Mouse (Mus musculus) lung, postnatal 36 days (tissue): Measurements from ENCODE around the gene Mrc2.

ENCODE experiments used
- DNase-seq: peaks from one replicate; pipeline ENCODE4 v3.0.0; 2022; ENCODE audit warnings: mixed read lengths

Gene Mrc2

DNA sequence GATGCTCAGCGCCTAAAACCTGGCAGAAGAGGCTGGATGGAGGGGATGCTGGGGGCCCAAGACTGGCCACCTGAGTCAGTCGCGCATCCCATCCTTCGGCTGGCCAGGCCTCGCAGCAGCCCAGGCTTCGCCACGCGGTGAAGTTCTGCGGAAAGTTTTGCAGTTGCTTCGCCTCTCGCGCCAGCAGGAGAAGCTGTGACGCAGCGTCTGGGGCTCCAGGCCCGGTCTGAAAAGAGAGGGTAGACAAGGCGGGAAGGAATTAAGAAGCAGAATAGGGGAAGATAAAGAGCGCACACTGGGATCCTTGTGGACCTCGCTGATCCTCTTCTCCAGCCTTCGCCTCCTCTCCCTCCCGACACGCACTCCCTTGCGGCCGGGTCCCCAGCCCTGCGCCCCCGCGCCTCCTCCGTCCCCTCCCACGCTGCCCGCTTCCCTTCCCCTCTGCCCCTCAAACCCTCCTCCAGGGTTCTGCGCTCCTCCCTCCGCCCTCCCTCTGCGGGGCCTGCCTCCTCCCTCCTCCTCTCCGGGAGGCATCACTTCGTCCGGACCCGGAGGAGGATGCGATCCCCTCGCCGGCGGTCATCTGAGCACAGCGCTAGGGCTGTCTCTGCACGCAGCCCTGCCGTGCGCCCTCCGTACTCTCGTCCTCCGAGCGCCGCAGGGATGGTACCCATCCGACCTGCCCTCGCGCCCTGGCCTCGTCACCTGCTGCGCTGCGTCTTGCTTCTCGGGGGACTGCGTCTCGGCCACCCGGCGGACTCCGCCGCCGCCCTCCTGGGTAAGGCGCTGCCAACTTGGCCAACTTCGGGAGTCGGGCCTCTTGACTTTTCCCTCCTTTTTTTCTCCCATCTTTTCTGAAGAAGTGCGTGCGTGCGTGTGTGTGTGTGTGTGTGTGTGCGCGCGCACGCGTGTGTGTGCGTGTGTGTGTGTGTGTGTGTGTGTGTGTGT, at the start of gene Mrc2:
Mrc2 (plus strand) TSS at position 520 of the 948 bp plus-strand sequence.
- peak; percentile 61 for DNase-seq

DNA sequence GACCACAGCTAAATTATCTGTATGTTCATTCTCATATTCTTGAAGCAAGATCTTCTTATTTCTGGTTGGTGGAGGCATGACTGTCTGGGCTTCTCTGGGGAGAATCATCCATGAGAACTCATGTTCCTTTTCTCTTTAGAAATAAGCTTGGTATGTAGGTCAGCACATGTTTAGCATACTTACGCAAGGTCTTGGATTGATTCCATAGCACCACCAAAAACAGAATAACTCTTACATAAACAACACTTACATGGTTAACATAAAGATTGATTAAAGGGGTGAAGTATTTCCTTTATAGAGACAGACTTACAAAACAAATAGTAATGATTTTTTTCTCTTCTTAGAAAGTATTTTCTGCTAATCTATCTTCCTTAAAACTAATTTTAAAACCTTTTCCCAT, 46.1 kb upstream of the Mrc2 start:
- DNase-seq: peak; percentile 20

DNA sequence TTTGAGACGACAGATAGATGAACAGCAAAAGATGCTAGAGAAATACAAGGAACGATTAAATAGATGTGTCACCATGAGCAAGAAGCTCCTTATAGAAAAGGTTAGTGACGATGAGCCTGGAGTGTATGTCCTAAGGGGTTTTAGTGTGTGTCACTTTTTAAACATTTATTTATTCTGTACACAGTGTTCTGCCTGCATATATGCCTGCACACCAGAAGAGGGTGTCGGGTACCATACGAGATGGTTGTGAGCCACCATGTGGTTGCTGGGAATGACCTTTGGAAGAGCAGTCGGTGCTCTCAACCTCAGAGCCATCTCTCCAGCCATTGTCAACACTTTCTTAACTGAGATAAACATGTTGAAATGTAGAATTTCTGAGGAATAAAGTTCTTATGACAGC, 45.7 kb upstream of the Mrc2 start:
- no peak for DNase-seq

DNA sequence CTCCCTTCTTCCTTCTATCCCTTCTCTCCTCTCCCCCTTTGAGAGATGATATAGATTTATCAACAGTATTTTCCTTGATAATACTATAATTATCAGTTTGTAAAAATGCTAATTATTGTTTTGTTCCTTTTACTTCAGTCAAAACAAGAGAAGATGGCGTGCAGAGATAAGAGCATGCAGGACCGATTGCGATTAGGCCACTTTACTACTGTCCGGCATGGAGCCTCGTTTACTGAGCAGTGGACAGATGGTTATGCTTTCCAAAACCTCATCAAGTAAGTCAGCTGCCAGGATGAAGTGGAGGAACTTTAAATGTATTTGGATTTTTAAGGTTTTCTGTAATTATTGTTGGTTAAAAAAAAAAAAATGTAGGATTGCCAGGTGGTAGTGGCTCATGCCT, 45.1 kb upstream of the Mrc2 start:
- DNase-seq: peak; percentile 18

DNA sequence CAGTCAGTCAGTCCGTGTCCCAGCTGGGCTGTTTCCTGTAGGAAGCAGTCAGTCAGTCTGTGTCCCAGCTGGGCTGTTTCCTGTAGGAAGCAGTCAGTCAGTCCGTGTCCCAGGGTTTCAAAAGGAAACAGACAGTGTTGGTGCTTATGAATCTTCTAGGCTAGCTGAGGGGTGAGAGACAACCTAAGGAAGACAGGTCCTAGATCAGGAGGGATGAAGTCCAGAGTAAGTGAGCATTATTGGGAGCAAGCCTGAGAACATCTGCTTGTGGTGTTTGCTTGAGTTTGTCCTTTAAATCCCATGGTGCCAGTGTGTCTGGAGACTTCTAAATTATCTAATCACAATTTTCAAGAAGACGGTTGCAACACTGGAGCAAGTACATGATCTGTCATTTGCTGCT, 32.7 kb upstream of the Mrc2 start:
- DNase-seq: no peak

DNA sequence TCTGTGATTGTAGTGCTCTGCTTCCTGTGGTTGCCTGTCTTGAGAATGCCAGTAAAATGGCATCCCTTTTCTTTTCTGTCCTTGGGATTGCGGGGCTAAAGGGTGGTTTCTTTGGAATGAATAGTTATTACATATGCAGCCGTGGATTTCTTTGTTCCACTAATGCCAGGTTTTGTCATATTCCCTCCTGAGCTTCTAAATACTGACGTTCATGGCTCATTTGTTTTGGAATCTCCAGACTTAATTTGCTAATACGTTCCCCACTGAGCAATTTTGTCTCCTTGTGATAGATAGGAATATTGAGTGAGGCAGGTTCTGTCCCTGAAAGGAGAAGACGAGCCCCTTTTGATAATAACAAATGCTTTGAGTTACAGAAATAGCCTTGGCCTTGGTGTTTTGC, 31.3 kb upstream of the Mrc2 start:
- no peak for DNase-seq

DNA sequence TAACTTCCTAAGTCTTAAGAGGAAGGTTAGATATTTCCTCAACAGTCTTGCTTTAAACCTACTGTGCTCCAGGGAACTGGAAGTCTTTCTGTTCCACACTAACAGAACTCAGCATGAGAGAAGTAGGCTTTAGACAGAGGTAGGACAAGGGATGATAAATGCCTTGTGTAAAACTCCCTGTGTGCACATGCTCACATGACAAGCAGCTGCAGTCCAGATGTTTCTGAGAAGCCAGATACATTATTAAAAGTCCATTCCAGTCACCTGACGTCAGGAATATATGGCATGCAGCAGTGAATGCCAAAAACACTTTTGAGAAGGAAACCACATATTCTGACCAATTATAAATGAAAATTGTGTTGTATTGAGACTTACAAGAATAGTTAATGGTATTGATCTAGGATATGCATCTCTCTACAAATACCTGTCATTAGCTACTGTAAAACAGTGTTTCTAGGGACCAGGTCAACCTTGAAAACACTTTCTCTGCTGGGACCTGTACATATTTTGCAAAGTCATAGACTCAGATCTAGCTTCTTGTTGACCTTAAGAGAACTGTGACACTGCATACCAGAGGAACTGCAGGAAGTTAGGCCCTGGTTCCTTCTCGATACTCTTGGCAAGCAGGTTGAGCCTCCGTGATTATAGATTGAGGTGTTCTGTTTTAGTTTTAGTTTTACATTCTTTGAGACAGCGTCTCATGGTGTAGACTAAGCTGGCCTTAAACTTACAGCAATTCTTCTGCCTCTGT, 30.7 kb upstream of the Mrc2 start:
- DNase-seq: no peak

DNA sequence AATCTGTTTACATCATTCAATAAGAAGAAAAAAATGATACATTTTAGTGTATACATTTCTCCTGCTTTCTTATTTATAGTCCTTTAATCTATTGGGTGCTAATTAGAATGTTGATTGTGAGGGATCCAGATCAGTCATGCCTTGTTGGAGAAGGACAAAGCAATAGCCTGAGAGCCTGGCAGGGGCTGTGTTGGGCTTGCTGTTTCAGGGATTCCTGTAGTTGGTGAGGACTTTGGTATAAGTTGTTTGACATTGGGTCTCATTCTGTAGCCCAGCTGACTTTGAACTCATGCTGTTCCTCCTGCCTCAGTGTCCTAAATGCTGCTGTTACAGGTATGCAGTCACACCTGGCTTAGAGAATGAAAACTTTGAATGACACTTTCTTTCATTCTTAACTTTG, 27.9 kb upstream of the Mrc2 start:
- DNase-seq: no peak

DNA sequence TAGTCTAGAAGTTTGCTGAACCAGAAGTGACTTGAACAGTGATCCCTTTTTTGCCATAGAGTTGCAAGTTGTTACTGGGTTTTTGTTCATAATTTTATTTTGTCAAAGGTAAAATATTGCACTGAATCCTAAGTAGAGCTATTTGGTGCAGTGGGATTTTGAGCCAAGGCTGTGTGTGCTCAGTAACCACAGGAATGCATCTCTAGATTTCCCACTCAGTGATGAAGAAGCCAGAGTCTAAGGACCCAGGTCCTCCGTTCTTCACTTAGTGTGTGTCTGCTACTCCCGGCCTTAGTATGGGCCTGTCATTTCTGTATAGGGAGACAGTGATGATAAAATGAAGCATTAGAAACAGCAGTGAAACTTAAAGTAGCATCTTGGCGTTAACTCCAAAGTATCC, 27.5 kb upstream of the Mrc2 start:
- peak; percentile 46 for DNase-seq

DNA sequence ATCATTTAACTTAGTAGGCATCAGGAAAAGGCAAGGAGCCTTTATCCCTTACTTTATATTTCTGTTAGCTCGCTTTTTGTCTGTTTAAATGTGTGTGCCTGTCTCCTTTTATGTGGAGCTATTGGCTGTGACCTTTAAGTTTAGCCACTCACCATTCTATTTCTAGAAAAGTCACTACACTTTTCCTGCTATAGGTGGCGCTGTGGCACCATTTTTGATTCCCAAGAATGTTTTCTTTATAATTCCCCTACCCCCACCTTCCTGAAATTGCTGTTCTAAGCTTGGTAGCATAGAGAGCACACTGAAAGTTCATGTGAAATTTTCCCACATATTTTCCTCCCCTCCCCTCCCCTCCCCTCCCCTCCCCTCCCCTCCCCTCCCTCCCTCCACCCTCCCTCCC, 22.3 kb upstream of the Mrc2 start:
- DNase-seq: peak; percentile 83

DNA sequence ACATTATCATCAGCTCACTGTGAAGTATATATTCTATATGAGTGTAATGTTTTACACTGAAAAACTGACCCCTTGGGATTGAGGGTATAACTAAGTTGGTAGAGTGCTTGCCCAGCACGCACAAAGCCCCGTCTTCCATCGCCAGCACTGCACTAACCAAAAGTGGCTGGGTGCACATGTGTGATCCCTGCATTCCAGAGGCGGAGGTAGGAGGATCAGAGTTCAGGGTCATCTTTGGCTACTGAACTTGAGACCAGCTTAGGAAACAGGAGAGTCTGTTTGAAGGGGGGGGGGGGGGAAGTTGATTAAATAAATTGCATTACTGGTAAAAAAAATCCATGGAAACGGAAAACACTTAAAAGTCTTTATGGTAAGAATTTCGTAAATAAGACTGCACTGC, 12.0 kb upstream of the Mrc2 start:
- DNase-seq: no peak

DNA sequence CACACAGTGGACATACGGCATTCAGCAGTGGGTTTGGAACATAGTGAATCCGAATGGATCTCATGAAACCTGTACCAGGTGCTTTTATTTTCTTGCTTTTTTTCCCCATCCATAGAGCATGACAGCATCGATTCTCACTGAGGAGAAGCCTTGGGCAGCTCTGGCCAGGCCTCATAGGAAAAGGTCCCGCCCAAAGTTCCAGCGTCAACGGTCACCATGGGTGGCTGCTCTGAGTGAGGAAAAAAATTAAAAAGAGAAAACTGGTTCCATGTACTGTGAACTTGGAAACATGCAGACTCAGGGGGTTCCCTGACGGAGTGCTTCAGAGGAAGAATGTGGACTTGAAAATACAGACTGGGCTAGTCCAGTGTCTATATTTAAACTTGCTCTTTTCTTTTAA, 11.2 kb upstream of the Mrc2 start:
- DNase-seq: no peak

DNA sequence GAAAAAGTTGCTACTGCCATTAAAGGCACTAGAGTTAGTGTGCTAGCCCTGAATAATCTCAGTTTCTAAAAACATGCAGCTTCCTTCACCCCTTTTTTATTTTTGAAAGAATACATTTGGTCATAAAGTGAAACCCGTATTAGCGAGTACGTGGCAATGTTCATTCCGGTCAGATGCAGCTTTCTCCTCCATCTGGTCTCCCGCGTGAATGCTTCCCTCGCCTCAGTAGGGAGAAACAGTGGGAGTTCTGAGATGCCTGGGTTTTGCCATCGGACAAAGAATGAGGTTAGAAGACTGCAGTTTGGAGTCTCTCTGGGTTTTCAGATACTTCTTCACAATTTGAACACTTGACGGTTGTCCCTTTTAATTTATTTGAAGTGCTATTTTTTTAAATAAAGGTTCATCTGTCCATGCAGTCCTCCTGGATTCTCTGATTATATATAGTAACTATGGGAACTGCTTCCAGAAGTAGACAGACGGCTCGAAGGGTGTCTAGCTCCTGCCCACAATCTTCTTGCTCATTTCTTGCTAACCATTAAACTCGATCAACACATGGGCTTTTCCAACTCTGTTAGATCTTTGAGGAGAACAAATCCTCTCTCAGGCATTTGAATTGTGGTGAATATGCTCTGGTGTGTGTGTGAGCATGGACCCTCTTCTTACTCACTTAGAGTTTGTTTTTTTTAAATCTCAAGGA, 10.5 kb upstream of the Mrc2 start:
- DNase-seq: no peak

DNA sequence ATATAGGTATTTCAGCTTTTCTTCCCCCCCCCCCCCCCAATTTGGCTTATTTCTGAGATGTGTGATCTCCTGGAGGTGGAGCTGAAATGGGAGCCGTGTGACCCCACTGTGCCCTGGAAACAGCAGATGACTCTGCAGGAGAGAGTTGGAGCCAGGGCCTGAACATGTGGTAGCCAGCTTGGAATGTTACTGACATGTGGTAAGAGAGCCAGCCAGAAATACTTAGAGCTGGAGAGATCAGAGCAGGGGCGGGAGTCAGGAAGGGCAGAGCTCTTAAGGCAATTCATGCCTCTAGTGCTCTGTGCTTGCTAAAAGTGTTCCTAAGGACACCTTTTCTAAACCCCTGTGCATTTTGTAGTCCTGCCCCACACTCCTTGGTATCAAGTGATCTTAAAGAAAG, 10.0 kb upstream of the Mrc2 start:
- DNase-seq: peak; percentile 77

DNA sequence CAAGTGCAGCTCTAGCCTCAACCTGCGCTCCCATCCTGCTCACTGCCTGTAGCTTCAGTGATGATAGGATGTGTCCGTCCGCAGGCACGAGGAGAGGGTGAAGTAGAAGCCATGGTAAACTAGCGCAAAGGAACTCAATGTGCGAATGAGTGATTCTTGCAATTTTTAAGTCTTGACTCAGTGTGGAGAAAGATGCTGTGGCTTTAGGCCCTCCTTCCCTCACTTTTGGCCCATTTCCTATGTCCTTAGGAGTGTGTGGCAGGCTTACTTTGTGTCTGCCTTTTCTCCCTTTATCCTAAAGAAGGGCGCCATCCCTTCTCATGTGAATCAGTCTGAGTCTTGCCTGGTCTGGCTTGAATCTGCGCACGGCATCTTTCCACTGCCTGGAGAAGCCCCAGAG, 9.4 kb upstream of the Mrc2 start:
- no peak for DNase-seq

DNA sequence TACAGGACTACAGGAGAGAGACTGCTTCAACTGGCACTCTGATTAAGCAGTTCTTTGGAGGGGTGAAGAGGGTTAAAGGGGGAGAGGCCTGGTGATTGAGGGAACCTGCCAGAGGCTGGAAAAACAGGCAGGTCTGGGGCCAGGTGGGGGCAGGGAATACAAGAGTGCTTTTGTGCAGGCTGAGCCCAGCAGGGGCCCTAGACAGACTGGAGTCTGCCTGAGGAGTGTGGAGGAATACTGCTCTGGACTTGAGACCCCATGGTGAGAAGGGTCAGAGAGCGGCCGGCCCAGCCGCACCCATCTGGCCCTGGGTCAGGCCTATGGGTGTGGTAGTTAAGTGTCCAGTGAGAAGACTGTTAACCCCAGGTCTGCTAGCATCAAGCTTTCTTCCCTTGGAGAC, 6.7 kb upstream of the Mrc2 start:
- peak; percentile 42 for DNase-seq

DNA sequence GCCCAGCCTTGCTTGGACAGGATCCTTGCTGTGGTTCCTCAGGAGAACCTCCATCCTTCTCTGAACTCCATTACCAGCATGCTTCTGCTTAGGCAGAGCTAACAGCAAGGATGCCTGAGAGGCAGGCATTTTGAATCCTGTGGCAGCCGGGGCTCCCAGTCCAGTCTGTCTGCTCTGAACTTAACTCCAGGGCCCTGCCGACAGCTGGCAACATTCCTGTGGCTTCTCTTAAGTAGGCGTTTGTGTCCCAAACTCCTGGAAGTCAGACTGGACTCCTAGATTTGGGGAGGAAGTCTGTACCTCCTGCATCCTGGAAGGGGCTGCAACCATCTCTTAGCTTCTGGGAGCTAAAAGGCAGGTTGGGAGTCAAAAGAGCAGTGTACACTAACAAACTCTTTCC, 3.0 kb upstream of the Mrc2 start:
- DNase-seq: peak; percentile 34

DNA sequence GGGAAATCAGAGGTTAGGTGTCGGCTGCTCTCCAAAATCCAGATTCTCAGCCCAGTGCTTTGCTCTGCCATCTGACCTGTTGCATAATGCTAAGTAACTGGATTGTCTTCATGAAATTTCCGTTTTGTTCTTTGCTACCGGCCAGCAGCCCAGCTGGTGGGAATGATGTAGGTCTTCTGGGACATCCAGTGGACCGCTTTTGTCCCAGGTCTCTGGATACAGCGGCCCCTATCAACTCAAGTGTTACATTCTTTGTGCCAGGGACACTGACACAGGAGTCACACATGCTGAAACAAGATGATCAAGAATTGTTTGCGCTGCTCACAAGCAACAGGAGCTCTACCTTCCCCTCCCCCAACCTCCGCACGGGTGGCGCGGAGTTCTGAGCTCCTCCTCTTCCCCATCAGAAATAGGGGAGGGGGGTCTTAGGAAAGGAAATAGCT, 741 bp upstream of the Mrc2 start:
- peak; percentile 66 for DNase-seq

DNA sequence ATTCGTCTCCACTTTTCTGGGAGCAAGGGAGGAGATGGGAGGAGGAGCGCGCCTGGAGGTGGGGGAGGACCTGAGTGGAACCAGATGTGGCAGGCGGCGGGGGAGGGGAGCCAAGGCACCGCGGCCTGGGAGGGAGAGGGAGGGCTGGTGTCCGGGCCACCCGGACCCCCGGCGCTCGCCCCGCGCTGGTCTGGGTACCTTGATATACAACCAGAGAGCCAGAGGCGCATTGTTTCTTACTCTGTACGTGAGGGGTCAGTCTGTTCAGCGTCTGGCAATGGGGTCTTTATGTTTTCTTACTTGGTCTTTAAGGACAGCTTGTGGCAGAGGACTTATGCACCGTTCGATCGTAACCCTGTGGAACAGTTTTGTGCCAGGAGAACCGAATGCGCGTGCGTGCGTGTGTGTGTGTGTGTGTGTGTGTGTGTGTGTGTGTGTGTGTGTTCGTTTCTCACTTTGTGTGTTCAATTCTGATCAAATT, 698 bp downstream of the Mrc2 start:
- DNase-seq: peak; percentile 72

DNA sequence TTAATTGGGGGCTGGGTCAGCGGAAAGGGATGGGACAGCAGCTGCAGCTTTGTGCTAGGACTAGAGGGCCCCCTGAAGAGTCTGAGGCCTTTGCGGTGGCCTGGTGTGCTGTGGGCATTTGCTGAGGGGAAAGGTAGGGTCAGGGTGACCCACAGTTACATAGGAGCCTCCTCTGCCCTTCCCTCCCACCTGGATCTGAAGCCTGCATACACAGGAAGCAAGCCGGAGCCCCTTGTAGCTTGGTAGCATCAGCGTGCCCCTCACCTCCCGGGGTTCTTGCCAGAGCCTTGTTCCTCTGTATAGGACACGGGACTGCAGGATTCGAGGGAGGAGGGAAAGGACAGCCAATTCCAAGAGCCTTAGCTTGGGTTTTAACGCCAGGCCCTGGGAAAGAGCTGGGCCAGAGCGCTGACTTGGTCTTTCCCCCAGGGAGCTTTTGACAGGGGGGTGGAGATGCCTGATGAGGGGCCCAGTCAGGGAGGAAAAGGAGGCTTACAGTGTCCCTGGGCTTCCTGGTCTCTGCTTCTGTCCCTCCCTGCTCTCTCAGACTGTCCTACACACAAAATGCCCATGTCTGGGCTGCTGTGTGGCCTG, 1.6 kb downstream of the Mrc2 start:
- DNase-seq: no peak

DNA sequence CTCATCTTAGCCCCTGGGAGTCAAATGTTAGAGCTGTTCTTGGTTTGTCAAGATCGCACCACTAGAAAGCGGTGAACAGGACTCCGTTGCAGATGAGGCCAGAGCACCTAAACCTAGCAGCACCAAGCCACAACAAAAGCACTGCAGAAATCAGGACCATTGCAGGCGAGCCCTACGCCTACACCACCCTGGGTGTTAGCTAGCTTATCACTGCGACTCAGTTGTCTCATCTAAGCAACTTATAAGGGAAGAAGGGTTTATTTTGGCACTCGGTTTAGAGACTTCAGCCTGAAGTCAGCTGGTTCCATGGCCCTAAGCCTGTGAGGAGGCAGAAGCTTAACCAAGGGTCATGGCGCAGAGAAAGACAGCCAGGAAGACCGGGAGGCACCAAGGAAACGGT, 3.6 kb downstream of the Mrc2 start:
- peak; percentile 23 for DNase-seq

DNA sequence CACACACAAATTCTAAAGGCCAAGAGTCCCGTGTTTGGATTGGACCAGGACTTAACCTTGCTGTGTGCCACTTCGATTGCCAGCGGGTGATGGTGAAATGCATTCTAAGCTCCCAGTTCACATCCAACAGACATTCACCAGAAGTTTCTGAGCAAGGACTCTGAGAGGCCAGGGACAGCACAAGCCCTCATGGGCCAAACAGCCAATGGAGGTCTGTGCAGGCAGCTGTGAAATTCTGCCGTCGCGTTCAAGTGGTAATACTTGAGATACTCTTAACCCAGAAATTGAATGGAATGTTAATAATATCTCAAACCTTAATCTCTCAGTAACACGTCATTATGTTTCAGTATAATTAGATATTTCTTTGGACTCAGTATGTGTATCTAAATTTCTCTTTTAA, 17.8 kb downstream of the Mrc2 start:
- DNase-seq: peak; percentile 67
